Mouse (Mus musculus) testis, adult 2 months (tissue): ENCODE results near the gene Frmd4a.

ENCODE experiments used
- CTCF ChIP-seq: fragments of 200-500 bp; IDR thresholded peaks from 2 replicates; pipeline ENCODE4 v1.5.1; 2012; ENCODE audit warnings: low read depth, mild to moderate bottlenecking, inconsistent platforms, low read length, moderate library complexity; ENCODE audit not compliant: control insufficient read depth, insufficient read depth, insufficient replicate concordance
- POLR2A ChIP-seq: fragments of 200-500 bp; IDR thresholded peaks from 2 replicates; pipeline ENCODE4 v1.6.1; 2012; ENCODE audit warnings: low read depth, mild to moderate bottlenecking, inconsistent platforms, low read length, moderate library complexity; ENCODE audit not compliant: control insufficient read depth

- TF ChIP-seq CTCF (no peak), POLR2A (no peak)
Observed at GRCm38 (mm10) chr2:4036153-4036589, 18.7 kb downstream of the Frmd4a start.
